Mouse (Mus musculus) small intestine, adult 2 months (tissue): ENCODE measurements around the gene Lrrc8c. TPM values are rescaled to one million over a fixed set of nuclear protein-coding genes. Genes with fewer than 3 reads are reported as not detected.

Experiments used
- H3K27ac ChIP-seq: fragments of 200-500 bp; 2 replicates; pipeline ENCODE4 v1.5.1; 2012; ENCODE audit warnings: low read depth, low read length, control low read depth, inconsistent platforms; ENCODE audit not compliant: insufficient read depth
- H3K27me3 ChIP-seq: fragments of 200-500 bp; 2 replicates; pipeline ENCODE4 v1.6.1; 2012; ENCODE audit warnings: mild to moderate bottlenecking, moderate library complexity, low read length, inconsistent platforms; ENCODE audit not compliant: control insufficient read depth, insufficient read depth
- H3K36me3 ChIP-seq: fragments of 200-500 bp; 2 replicates; pipeline ENCODE4 v1.6.1; 2012; ENCODE audit warnings: mild to moderate bottlenecking, low read length, control low read depth, inconsistent platforms; ENCODE audit not compliant: control insufficient read depth, insufficient read depth
- H3K4me1 ChIP-seq: fragments of 200-500 bp; 2 replicates; pipeline ENCODE4 v1.6.1; 2012; ENCODE audit warnings: low read length, inconsistent platforms, mixed read lengths; ENCODE audit not compliant: control insufficient read depth, insufficient read depth, insufficient read length
- H3K4me3 ChIP-seq: fragments of 200-500 bp; 2 replicates; pipeline ENCODE4 v1.5.1; 2012; ENCODE audit warnings: low read depth, mild to moderate bottlenecking, control low read depth, inconsistent platforms, low read length, moderate library complexity
- CTCF ChIP-seq: fragments of 200-500 bp; IDR thresholded peaks from 2 replicates; pipeline ENCODE4 v1.5.1; 2012; ENCODE audit warnings: low read depth, mild to moderate bottlenecking, control low read depth, inconsistent platforms, low read length, moderate library complexity, mixed read lengths; ENCODE audit not compliant: insufficient replicate concordance, insufficient read length; ENCODE audit errors: extremely low read depth
- POLR2A ChIP-seq: fragments of 200-500 bp; IDR thresholded peaks from 2 replicates; pipeline ENCODE4 v1.6.1; 2012; ENCODE audit warnings: low read depth, mild to moderate bottlenecking, control low read depth, inconsistent platforms, low read length, moderate library complexity
- WGBS: fragments of 180-500 bp; shearing (Covaris S2); methylation state at CpG from one replicate; pipeline ENCODE4 v1.1.7; 2018; 5-methylcytosine and 5-hydroxymethylcytosine counted together
- polyA plus RNA-seq: library from polyadenylated mRNA; depleted of rRNA; stranded (reverse); fragments of >200 nt; gene quantifications from 2 replicates; pipeline ENCODE4 v1.2.3, GENCODE M21; 2012

Gene Lrrc8c
- polyA plus RNA-seq, 1 experiment, result 7.6 TPM

DNA sequence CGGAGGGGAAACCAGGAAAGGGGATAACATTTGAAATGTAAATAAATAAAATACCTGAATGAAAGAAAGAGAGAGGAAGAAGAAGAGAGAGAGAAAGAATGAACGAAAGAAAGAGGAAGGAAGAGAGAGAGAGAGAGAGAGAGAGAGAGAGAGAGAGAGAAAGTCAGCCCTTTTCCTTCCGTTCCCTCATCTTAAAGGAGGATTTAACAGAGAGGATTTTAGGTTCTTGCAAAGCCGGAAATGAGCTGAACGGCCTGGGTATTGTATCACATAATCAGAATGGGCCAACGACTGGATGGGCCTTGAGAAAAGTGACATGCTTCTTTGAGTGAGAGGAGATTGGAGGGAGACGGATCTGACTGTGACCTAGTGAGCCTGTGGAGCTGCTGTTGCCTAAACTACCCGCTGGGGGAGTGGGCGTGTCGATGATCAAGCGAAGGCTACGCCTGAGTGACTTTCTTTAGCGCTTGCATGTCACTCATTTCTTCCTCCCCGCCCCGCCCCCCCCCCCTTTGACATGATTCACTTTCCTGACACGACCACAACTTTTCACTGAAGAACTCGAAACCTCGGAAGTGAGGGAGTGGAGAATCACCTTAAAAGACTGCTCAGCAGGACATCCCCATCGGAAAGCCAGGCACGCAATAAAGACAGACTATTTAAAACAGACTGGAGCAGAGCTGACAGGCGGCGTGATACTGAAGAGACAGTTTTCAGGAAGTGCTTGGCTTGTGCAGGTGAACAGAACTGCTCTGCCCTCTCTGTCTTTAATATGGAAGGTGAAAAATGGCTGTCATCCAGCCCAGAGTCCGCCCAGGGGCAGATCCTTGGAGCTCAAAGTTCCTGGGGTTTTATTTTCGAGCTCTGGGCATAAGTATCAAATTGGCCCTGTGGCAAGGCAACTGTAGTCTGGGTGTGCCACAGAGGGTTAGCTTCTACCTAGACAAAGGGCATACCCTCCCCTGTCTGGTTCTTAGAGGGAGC, 24.0 kb upstream of the Lrrc8c start:
- TF ChIP-seq CTCF (peak; percentile 40; the same call in 1 of the 2 replicates), POLR2A (no peak)
- H3K36me3 ChIP-seq, result 0 out of 2 replicates have a peak, but pooled peaks cover 3% of the 10 kb centered on the region
- peaks cover 7% of the 10 kb centered on the region for H3K4me1 ChIP-seq
- H3K27me3 ChIP-seq, result no peaks in the 10 kb centered on the region
- peak overlapping the region; percentile 52 for H3K4me3 ChIP-seq
- WGBS, result 7% methylated on average over 24 of the region's 24 CpGs
- H3K27ac ChIP-seq, result peak overlapping the region; percentile 72

GRCm38 (mm10) chr5:105496133-105496532, 23.1 kb upstream of the Lrrc8c start:
- WGBS, result 84% methylated on average over 4 of the region's 4 CpGs
- Histone ChIP-seq H3K27ac (no peak overlapping the region), H3K4me3 (no peak overlapping the region), H3K27me3 (no peaks in the 10 kb centered on the region), H3K36me3 (no peaks in the 10 kb centered on the region), H3K4me1 (peaks cover 9% of the 10 kb centered on the region)
- TF ChIP-seq CTCF, result no peak
- TF ChIP-seq POLR2A, result no peak

DNA sequence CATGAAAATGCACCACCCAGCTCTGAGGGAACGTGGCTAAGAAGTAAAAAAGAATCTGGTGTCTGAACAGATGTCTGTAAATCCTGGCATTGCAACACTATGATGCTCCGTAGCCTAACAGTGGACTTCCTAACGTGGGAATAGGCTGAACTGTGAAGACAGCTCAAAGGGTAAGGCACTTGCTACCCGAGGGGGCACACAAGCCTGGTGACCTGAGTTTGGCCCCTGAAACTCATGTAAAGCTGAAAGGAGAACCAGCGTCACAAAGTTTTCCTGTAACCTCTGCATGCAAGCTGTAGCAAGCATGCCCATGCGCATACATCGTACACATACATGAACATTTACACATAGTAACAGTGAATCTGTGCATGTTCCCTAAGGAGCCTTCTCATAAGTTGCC, 22.6 kb upstream of the Lrrc8c start:
- Histone ChIP-seq H3K36me3 (no peaks in the 10 kb centered on the region), H3K4me1 (peaks cover 9% of the 10 kb centered on the region), H3K4me3 (no peak overlapping the region), H3K27ac (no peak overlapping the region), H3K27me3 (no peaks in the 10 kb centered on the region)
- WGBS, result 87% methylated on average over 7 of the region's 7 CpGs
- TF ChIP-seq POLR2A, result no peak
- TF ChIP-seq CTCF, result no peak

- TF ChIP-seq CTCF, result no peak
- no peak for TF ChIP-seq POLR2A
- Histone ChIP-seq H3K4me1 (peaks cover 9% of the 10 kb centered on the region), H3K4me3 (no peak overlapping the region), H3K27me3 (no peaks in the 10 kb centered on the region), H3K27ac (no peak overlapping the region), H3K36me3 (no peaks in the 10 kb centered on the region)
- 73% methylated on average over 4 of the region's 4 CpGs for WGBS
Measured at GRCm38 (mm10) chr5:105498429-105499000, 20.7 kb upstream of the Lrrc8c start.

DNA sequence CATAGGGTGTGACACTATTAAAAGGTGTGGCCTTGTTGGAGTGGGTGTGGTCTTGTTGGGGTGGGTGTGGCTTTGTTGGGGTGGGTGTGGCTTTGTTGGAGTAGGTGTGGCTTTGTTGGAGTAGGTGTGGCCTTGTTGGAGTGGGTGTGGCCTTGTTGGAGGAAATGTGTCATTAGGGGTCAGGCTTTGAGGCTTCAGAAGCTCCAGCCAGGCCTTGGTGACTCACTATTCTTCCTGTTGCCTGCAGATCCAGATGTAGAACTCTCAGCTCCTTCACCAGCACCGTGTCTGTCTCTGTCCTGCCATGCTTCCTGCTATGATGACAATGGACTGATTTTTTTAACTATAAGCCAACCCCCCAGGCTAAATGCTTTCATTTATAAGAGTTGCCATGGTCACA, 19.8 kb upstream of the Lrrc8c start:
- Histone ChIP-seq H3K36me3 (no peaks in the 10 kb centered on the region), H3K4me1 (peaks cover 9% of the 10 kb centered on the region), H3K27ac (no peak overlapping the region), H3K4me3 (no peak overlapping the region), H3K27me3 (no peaks in the 10 kb centered on the region)
- WGBS, result 70% methylated on average over 1 of the region's 1 CpGs
- no peak for TF ChIP-seq CTCF
- TF ChIP-seq POLR2A, result no peak

DNA sequence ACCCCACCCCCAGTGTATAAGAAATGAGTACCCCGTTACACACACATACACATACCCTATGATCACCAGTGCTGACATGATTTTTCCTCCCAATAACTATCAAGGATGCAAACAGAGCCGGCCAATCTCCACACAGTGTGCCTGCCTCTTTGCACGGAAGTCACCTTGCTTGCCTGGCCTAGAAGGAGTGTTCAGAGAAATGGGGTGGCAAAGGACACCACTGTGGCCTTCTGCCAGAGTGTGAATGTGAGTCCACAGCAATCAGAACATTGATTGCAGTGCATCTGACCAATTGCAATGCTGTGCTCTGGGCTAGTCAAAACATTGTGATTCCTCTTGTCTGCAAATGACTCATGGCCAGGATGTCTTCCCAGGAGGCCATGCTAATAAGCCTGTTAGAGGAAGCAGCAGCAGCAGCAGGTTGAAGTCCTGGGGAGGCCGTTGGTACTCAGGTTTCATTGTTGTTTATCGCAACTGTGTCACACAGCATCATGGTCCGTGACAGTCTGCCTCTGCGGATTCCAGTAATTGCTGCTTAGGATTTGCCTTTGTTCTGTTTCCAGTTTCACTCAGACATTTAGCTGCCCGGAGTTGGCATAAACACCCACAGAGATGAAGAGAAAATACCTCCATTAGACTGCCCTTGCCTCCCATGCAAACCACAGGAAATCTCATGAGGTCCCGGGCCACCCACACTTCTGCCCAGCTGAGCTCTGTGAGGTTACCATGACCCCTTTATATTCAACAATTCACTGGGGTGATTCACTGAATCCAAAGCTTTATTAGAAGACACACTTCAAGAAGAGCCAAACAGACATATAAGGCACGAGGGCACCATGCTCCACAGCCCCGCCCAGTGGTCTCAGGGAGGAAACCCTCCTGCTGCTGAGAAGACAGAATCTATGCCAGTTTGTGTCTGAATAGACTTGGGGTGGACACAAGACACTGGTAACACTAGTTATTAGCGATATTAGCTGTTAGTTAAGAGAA, 18.8 kb upstream of the Lrrc8c start:
- no peaks in the 10 kb centered on the region for H3K36me3 ChIP-seq
- 79% methylated on average over 12 of the region's 12 CpGs for WGBS

More for the DNA sequence above, 18.8 kb upstream of the Lrrc8c start:
- no peak; the same call in 1 of the 2 replicates for TF ChIP-seq CTCF
- no peak for TF ChIP-seq POLR2A
- Histone ChIP-seq H3K4me3 (no peak overlapping the region), H3K27ac (no peak overlapping the region), H3K4me1 (peaks cover 6% of the 10 kb centered on the region; the same call in 1 of the 2 replicates), H3K27me3 (no peaks in the 10 kb centered on the region)
